Comparison of ENCODE assay signal across 27 mouse cellular contexts in genomic region chr2:108681574-108681973, GRCm38 (mm10).
"Had no signal": no experiment of that assay in that cellular context is flagged by ENCODE, and none has a peak within 500 bp of the region (broad histone marks: within the 10 kb centered on the region; RNA-seq: fewer than 3 reads in every experiment).

No protein-coding gene starts in this region.

- ATAC-seq: forebrain, embryonic 13.5 days; forebrain, embryonic 14.5 days; forebrain, embryonic 15.5 days; forebrain, embryonic 16.5 days; forebrain, postnatal 0 days had no signal

- H3K4me3 ChIP-seq: embryonic facial prominence, embryonic 10.5 days; embryonic facial prominence, embryonic 12.5 days; embryonic facial prominence, embryonic 13.5 days; embryonic facial prominence, embryonic 15.5 days; erythroblast, embryonic 14.5 days; forebrain, embryonic 10.5 days; forebrain, embryonic 12.5 days; forebrain, embryonic 13.5 days; forebrain, embryonic 15.5 days; gastrocnemius, adult 2 months; heart, adult 2 months had no signal

- H3K9me3 ChIP-seq: embryonic facial prominence, embryonic 10.5 days; embryonic facial prominence, embryonic 12.5 days; embryonic facial prominence, embryonic 13.5 days; embryonic facial prominence, embryonic 15.5 days; forebrain, embryonic 10.5 days; forebrain, embryonic 12.5 days; forebrain, embryonic 13.5 days; forebrain, embryonic 15.5 days had no signal

- H3K4me1 ChIP-seq: embryonic facial prominence, embryonic 10.5 days; embryonic facial prominence, embryonic 12.5 days; embryonic facial prominence, embryonic 13.5 days; embryonic facial prominence, embryonic 15.5 days; forebrain, embryonic 10.5 days; forebrain, embryonic 12.5 days; forebrain, embryonic 13.5 days; forebrain, embryonic 15.5 days had no signal

- H3K4me2 ChIP-seq: embryonic facial prominence, embryonic 12.5 days; embryonic facial prominence, embryonic 13.5 days; embryonic facial prominence, embryonic 15.5 days; forebrain, embryonic 12.5 days; forebrain, embryonic 13.5 days; forebrain, embryonic 15.5 days had no signal

- H3K9ac ChIP-seq: embryonic facial prominence, embryonic 12.5 days; embryonic facial prominence, embryonic 13.5 days; embryonic facial prominence, embryonic 15.5 days; forebrain, embryonic 12.5 days; forebrain, embryonic 13.5 days; forebrain, embryonic 15.5 days; forebrain, postnatal 0 days had no signal

- H3K27ac ChIP-seq: embryonic facial prominence, embryonic 10.5 days; embryonic facial prominence, embryonic 12.5 days; embryonic facial prominence, embryonic 13.5 days; embryonic facial prominence, embryonic 15.5 days; forebrain, embryonic 10.5 days; forebrain, embryonic 12.5 days; forebrain, embryonic 13.5 days; forebrain, embryonic 15.5 days; gastrocnemius, adult 2 months; heart, adult 2 months had no signal

- DNase-seq: cerebellum, adult 9-10 months; cerebellum, adult 9-11 months; cerebellum, postnatal 10 days; cerebellum, postnatal 14 days; cerebellum, postnatal 25 days; cerebellum, postnatal 36 days; embryo, embryonic 11 days; forebrain, postnatal 0 days; gastrocnemius, adult 2 months; gastrocnemius, postnatal 10 days; gastrocnemius, postnatal 14 days; gastrocnemius, postnatal 25 days; gastrocnemius, postnatal 36 days; heart, adult 11 months; heart, adult 18-20 months; heart, adult 2 months had no signal

- H3K36me3 ChIP-seq: embryonic facial prominence, embryonic 10.5 days; embryonic facial prominence, embryonic 12.5 days; embryonic facial prominence, embryonic 13.5 days; embryonic facial prominence, embryonic 15.5 days; forebrain, embryonic 10.5 days; forebrain, embryonic 12.5 days; forebrain, embryonic 15.5 days had no signal

- H3K27me3 ChIP-seq: embryonic facial prominence, embryonic 12.5 days; embryonic facial prominence, embryonic 13.5 days; embryonic facial prominence, embryonic 15.5 days; forebrain, embryonic 12.5 days; forebrain, embryonic 13.5 days; forebrain, embryonic 15.5 days had no signal
